Mouse (Mus musculus): ENCODE measurements around the gene Eif4enif1.

GRCm38 (mm10) chr11:3279729-3280128 is 77.5 kb downstream of the Eif4enif1 start:
- no peak for TF ChIP-seq EP300 (IDR thresholded peaks at IDR 0.05; ENCODE audit: low read depth)
- TF ChIP-seq CTCF (IDR thresholded peaks at IDR 0.05; ENCODE audit: low read depth), result no peak
